In genomic region chr15:77037278-77038161, GRCm38 (mm10) we compare ENCODE assay signal across 8 mouse cellular contexts. TPM values are rescaled to one million over a fixed set of nuclear protein-coding genes. Genes with fewer than 3 reads are reported as not detected.
DNase-seq lines count a peak whose midpoint lies in the region; ATAC-seq and TF ChIP-seq lines count a peak whose summit lies in the region.

No protein-coding gene starts in this region.

- no peaks in the 10 kb centered on the region for H3K9me3 ChIP-seq in embryonic facial prominence, embryonic 13.5 days
- no peaks in the 10 kb centered on the region; the same call in 1 of the 2 replicates for H3K9me3 ChIP-seq in heart, embryonic 12.5 days (replicated peaks)
- H3K9me3 ChIP-seq in kidney, embryonic 15.5 days (replicated peaks) = no peaks in the 10 kb centered on the region
- H3K9me3 ChIP-seq in stomach, postnatal 0 days (ENCODE audit: control insufficient read depth, low read length) = no peaks in the 10 kb centered on the region

- no peak for TF ChIP-seq EP300 in stomach, postnatal 0 days (optimal IDR thresholded peaks at IDR 0.05)

- H3K4me2 ChIP-seq in embryonic facial prominence, embryonic 13.5 days = peak overlapping the region; percentile 28
- H3K4me2 ChIP-seq in heart, embryonic 12.5 days = peak overlapping the region; percentile 49
- peak overlapping the region; percentile 30 for H3K4me2 ChIP-seq in kidney, embryonic 15.5 days
- no peak overlapping the region; the same call in 1 of the 2 replicates for H3K4me2 ChIP-seq in stomach, postnatal 0 days (replicated peaks; ENCODE audit: low read depth)

- 13% methylated on average over 11 of the region's 11 CpGs for WGBS in embryonic facial prominence, embryonic 13.5 days
- WGBS in heart, embryonic 12.5 days = 8% methylated on average over 11 of the region's 11 CpGs
- WGBS in kidney, embryonic 15.5 days = 7% methylated on average over 11 of the region's 11 CpGs
- 12% methylated on average over 11 of the region's 11 CpGs for WGBS in stomach, postnatal 0 days

- no peak overlapping the region for H3K4me3 ChIP-seq in embryonic facial prominence, embryonic 13.5 days
- no peak overlapping the region for H3K4me3 ChIP-seq in heart, embryonic 12.5 days
- H3K4me3 ChIP-seq in kidney, embryonic 15.5 days (replicated peaks) = no peak overlapping the region
- no peak overlapping the region for H3K4me3 ChIP-seq in stomach, postnatal 0 days (ENCODE audit: low read depth, low read length)

- no peaks in the 10 kb centered on the region for H3K36me3 ChIP-seq in embryonic facial prominence, embryonic 13.5 days
- H3K36me3 ChIP-seq in heart, embryonic 12.5 days = no peaks in the 10 kb centered on the region
- H3K36me3 ChIP-seq in kidney, embryonic 15.5 days = no peaks in the 10 kb centered on the region
- H3K36me3 ChIP-seq in stomach, postnatal 0 days (ENCODE audit: control insufficient read depth, insufficient read depth, low read length) = no peaks in the 10 kb centered on the region

- H3K27ac ChIP-seq in embryonic facial prominence, embryonic 13.5 days = peak overlapping the region; percentile 98
- H3K27ac ChIP-seq in heart, embryonic 12.5 days (ENCODE audit: poor library complexity, severe bottlenecking) = peak overlapping the region; percentile 100
- H3K27ac ChIP-seq in kidney, embryonic 15.5 days = peak overlapping the region; percentile 97
- H3K27ac ChIP-seq in stomach, postnatal 0 days (replicated peaks) = peak overlapping the region; percentile 97

- no peak for TF ChIP-seq CTCF in stomach, postnatal 0 days (IDR thresholded peaks at IDR 0.05; ENCODE audit: low read depth)

- peaks cover 50% of the 10 kb centered on the region for H3K4me1 ChIP-seq in embryonic facial prominence, embryonic 13.5 days
- H3K4me1 ChIP-seq in heart, embryonic 12.5 days (replicated peaks) = peaks cover 65% of the 10 kb centered on the region
- peaks cover 53% of the 10 kb centered on the region for H3K4me1 ChIP-seq in kidney, embryonic 15.5 days
- no peaks in the 10 kb centered on the region; the same call in 1 of the 2 replicates for H3K4me1 ChIP-seq in stomach, postnatal 0 days (replicated peaks; ENCODE audit: control insufficient read depth, insufficient read depth)

- no peaks in the 10 kb centered on the region for H3K27me3 ChIP-seq in embryonic facial prominence, embryonic 13.5 days
- H3K27me3 ChIP-seq in heart, embryonic 12.5 days (replicated peaks) = no peaks in the 10 kb centered on the region
- no peaks in the 10 kb centered on the region for H3K27me3 ChIP-seq in kidney, embryonic 15.5 days
- no peaks in the 10 kb centered on the region for H3K27me3 ChIP-seq in stomach, postnatal 0 days (ENCODE audit: control insufficient read depth, insufficient read depth, low read length)

- peak; percentile 90 for DNase-seq in adipocyte (ENCODE audit: low spot score)
- peak; percentile 62 for DNase-seq in lung, postnatal 25 days (ENCODE audit: low spot score)
- DNase-seq in stomach, postnatal 0 days (ENCODE audit: low spot score) = peak; percentile 63
- no peak for DNase-seq in retina, embryonic 14.5 days (ENCODE audit: low spot score)

- ATAC-seq in embryonic facial prominence, embryonic 13.5 days (ENCODE audit: insufficient number of reproducible peaks, insufficient read depth, low FRiP score, low TSS enrichment, low read depth) = peak; percentile 85
- ATAC-seq in heart, embryonic 12.5 days (ENCODE audit: insufficient number of reproducible peaks, low FRiP score) = peak; percentile 82
- ATAC-seq in kidney, embryonic 15.5 days (replicated peaks; ENCODE audit: low FRiP score) = peak; percentile 87
- peak; percentile 68; the same call in 1 of the 2 replicates for ATAC-seq in stomach, postnatal 0 days (ENCODE audit: low FRiP score, low TSS enrichment)
- ATAC-seq in granulocyte monocyte progenitor cell, adult 5-6 weeks (replicated peaks; ENCODE audit: poor library complexity, severe bottlenecking) = no peak

- H3K9ac ChIP-seq in embryonic facial prominence, embryonic 13.5 days = peak overlapping the region; percentile 57
- peak overlapping the region; percentile 75 for H3K9ac ChIP-seq in heart, embryonic 12.5 days
- 0 out of 2 replicates have a peak overlapping the region, but pooled peaks have one; percentile 21 for H3K9ac ChIP-seq in kidney, embryonic 15.5 days
- H3K9ac ChIP-seq in stomach, postnatal 0 days (ENCODE audit: low read length) = peak overlapping the region; percentile 45

RNA-seq across cellular contexts. Expression of gene Apol6, which starts 7.0 kb away (rescaled TPM):
- polyA plus RNA-seq in embryonic facial prominence, embryonic 13.5 days (2015; fragmentation: Nextera tagmentation; extraction: Ambion mirVana) = 0.22 and 0.45 TPM in 2 replicates
- polyA plus RNA-seq in heart, embryonic 12.5 days (2016; fragmentation: Nextera tagmentation; extraction: Ambion mirVana) = 0.36 TPM in 1 of 2 replicates, not detected in the other
- polyA plus RNA-seq in kidney, embryonic 15.5 days (2015; fragmentation: Nextera tagmentation; extraction: Ambion mirVana) = 0.23 TPM in 1 of 2 replicates, not detected in the other
- 0.25 and 0.51 TPM in 2 replicates for polyA plus RNA-seq in stomach, postnatal 0 days (2015; fragmentation: Nextera tagmentation; extraction: Ambion mirVana)
- total RNA-seq in granulocyte monocyte progenitor cell, adult 5-6 weeks (2014; fragmentation: Nextera tagmentation) = not detected in 2 replicates
- not detected in 2 replicates for total RNA-seq in granulocyte monocyte progenitor cell, adult 5-6 weeks (2017)

RNA-seq across cellular contexts. Expression of gene Mb, which starts 12.9 kb away (rescaled TPM):
- 1.7 and 2.5 TPM in 2 replicates for polyA plus RNA-seq in embryonic facial prominence, embryonic 13.5 days (2015; fragmentation: Nextera tagmentation; extraction: Ambion mirVana)
- polyA plus RNA-seq in heart, embryonic 12.5 days (2016; fragmentation: Nextera tagmentation; extraction: Ambion mirVana) = 209 and 214 TPM in 2 replicates
- polyA plus RNA-seq in kidney, embryonic 15.5 days (2015; fragmentation: Nextera tagmentation; extraction: Ambion mirVana) = 0.49 and 1.2 TPM in 2 replicates
- polyA plus RNA-seq in stomach, postnatal 0 days (2015; fragmentation: Nextera tagmentation; extraction: Ambion mirVana) = 0.91 and 1.1 TPM in 2 replicates
- total RNA-seq in granulocyte monocyte progenitor cell, adult 5-6 weeks (2014; fragmentation: Nextera tagmentation) = not detected in 2 replicates
- total RNA-seq in granulocyte monocyte progenitor cell, adult 5-6 weeks (2017) = not detected in 2 replicates

Comparison
In these comparisons a context has a peak if more than half of its experiments do, and no peak if none do; other contexts are left out.
1. H3K9ac ChIP-seq: peak in every context shown above with its lines; median percentile 75 in heart, embryonic 12.5 days; 57 in embryonic facial prominence, embryonic 13.5 days; 45 in stomach, postnatal 0 days; 21 in kidney, embryonic 15.5 days.
2. RNA of gene Mb, which starts 12.9 kb away (polyA plus RNA-seq): 209 to 214 TPM in heart, embryonic 12.5 days; 1.7 to 2.5 TPM in embryonic facial prominence, embryonic 13.5 days, 0.91 to 1.1 TPM in stomach, postnatal 0 days and 0.49 to 1.2 TPM in kidney, embryonic 15.5 days; every median in the first group is over 10 times any median in the second.
3. Peak in every context shown above with its lines, with median percentiles within 50 percentile points of each other: H3K27ac ChIP-seq.